Mouse (Mus musculus): ENCODE results near the gene Smim5.

Smim5 gene

GRCm38 (mm10) chr11:115894755-115895520 lies 4.8 kb upstream of the Smim5 start:
- peak; percentile 36 for DNase-seq (ENCODE audit: low spot score)

DNA sequence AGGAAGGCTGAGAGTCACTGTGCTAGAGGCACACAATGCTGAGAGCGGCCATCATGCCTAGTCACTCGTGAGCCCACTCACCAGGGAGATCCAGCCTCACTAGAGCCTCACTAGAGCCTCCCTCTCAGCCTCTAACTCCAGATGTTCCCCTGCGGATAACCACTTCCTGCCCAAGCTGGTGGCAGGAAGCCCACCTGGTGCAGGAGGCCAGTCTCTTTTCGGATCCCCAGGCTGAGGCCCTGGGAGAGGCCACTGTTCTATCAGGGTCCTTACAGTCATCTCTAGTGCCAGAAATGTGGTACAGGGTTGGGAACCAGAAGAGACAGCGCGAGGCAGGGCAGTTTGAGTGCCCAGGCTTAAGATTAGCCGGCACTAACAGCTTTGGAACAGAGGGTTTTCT lies 1.3 kb upstream of the Smim5 start:
- DNase-seq (ENCODE audit: low spot score) = no peak

GRCm38 (mm10) chr11:115898886-115899285 lies 880 bp upstream of the Smim5 start:
- peak; percentile 72 for DNase-seq (ENCODE audit: low spot score)

- peak; percentile 88 for DNase-seq (ENCODE audit: low spot score)
Measured at GRCm38 (mm10) chr11:115900561-115901337, 983 bp downstream of the Smim5 start.

DNA sequence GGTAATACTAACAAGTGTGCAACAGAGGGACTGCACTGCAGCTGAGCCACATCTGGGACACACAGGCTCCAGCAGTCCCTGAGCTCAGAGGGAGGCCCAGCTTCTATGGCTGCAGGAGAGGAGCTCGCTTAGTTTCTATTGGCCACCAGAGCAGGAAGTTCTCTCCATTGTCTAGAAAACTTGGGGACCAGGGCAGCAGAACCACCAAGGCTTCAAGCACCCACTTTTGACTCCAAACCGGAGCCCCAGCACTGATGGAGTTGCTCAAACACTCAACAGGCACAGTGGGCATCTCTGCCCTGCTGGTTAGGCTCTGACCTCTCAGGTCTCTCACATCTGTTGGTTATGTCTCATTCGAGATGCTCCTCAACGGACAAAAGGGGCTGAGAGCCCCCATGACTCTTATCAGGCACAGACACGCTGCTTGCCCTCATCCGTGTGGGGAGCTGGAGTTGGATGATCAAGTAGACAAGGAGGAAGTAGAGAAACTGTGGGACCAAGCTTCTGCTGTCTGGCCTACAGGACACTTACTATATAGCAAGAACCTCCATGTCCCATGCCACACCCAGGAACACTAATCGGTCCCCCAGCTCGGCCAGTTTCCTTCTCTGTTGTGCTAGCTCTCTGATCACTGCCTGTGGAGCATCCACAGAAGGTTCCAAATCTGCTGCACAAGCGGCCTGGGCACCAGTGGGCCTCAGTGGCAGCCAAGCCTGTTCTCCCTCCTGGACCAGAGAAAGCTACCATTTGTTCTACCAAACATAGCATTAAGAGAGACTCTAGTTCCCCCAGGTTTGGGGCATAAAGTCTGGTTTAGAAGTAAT lies 1.8 kb downstream of the Smim5 start:
- no peak for DNase-seq (ENCODE audit: low spot score)

DNA sequence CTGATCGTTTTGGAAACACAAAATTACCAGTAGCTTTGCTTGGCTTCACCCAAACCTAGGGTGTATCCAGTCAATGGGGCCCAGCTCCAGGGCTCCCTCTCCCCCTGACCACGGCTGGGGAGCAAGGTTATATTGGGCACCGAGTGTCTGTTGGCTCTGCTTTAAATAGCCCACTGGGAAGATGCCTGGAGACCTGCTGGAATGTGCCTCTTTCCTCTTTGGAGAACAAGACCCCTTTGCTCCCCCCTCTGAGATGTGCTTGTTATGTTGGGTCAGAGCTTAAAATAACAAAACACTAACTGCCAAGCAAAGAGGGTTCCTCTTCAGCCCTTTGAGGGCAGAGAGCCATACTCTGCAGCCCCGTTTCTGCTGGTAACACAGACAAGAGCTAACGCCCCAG lies 2.4 kb downstream of the Smim5 start:
- peak; percentile 39 for DNase-seq (ENCODE audit: low spot score)

DNA sequence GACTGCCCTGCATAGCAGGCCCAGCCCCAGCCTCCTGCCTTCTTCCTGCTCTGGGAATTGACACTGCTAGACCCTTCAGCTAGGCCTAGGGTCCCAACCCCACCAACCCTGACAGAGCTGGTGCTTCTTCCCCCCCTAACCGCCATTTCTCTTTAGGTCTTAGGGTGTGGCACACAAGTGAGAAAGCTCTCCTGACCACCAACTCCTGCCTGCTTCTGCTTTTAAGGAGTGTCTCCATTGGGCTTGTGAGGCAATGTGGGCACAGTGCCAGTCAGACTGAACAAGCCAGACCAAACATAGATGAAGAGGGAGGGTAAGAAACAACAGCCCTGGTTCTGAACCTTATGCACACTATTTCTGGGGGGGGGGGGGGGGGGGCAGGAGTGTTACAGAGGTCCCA lies 3.1 kb downstream of the Smim5 start:
- peak; percentile 98 for DNase-seq (ENCODE audit: low spot score)

- DNase-seq (ENCODE audit: low spot score) = peak; percentile 90
Measured at GRCm38 (mm10) chr11:115903384-115904230, 3.8 kb downstream of the Smim5 start.

- DNase-seq (ENCODE audit: low spot score) = no peak
Measured at GRCm38 (mm10) chr11:115904231-115904955, 4.6 kb downstream of the Smim5 start.

DNA sequence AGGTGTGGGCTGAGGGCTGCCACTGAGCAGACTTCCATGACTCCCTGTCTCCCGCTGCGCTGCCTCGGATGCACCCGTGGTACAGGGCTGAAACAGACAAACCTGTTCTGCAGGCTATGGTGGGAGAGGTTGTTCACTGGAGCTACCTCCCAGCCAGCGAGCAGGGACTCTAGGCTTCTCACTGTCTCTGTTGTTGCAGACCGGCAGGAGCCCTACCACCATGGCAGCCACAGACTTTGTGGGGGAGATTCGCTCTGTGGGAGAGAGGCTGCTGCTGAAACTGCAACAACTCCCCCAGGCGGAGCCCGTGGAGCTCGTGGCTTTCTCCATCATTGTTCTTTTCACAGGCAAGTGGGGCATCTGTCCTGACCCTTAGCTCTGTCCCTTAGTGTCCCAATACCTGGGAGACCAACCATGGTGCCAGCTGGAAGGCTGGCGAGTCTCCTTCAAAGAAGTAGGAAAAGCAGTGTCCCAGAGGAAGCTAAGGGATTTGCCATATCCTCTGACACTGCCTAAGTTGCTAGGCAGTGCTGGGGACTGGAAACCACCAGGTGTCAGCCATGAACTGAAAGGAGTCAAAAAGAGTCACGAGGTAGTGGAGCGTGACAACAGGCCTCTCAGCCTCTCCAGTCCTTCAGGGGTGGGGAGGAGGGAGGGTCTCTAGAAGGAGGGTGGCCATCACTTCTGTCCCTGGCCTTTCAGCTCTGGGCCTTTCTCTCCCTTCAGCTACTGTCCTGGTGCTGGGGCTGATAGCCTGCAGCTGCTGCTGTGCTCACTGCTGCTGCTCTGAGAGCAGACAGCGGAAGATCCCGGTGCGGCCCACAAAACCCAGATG lies 5.4 kb downstream of the Smim5 start:
- no peak for DNase-seq (ENCODE audit: low spot score)

DNA sequence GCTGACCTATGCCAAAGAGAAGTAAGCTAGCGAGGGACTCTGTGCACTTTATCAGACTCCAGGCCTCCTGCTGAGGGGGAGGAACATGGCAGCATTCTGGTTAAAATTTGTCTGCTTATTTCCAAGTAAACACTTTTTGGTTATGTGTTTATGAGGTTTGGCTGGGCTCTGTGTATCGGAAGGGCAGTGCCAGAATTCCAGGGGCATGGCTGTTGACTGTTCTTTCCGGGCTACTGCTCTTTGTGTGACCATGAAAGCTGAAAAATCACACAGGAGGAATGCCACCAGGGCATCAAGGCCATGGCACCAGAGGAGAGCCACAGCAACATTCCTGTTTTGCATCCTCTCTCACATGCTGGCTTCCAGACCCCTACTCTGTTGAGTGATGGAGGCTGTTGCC lies 6.3 kb downstream of the Smim5 start:
- no peak for DNase-seq (ENCODE audit: low spot score)

- DNase-seq (ENCODE audit: low spot score) = no peak
Measured at GRCm38 (mm10) chr11:115906521-115906920, 6.8 kb downstream of the Smim5 start.

- DNase-seq (ENCODE audit: low spot score) = no peak
Measured at GRCm38 (mm10) chr11:115911134-115911561, 11.4 kb downstream of the Smim5 start.

- no peak for DNase-seq (ENCODE audit: low spot score)
Measured at GRCm38 (mm10) chr11:115911632-115912376, 12.0 kb downstream of the Smim5 start, which contains the start of gene Smim6. Gene Smim6, plus strand, starts transcription at chr11:115912017.

GRCm38 (mm10) chr11:115916579-115916978 lies 16.8 kb downstream of the Smim5 start:
- DNase-seq (ENCODE audit: low spot score) = no peak

- no peak for DNase-seq (ENCODE audit: low spot score)
Measured at GRCm38 (mm10) chr11:115918637-115919036, 18.9 kb downstream of the Smim5 start.

GRCm38 (mm10) chr11:115919073-115919472 lies 19.3 kb downstream of the Smim5 start:
- no peak for DNase-seq (ENCODE audit: low spot score)

GRCm38 (mm10) chr11:115920110-115920818 lies 20.5 kb downstream of the Smim5 start:
- DNase-seq (ENCODE audit: low spot score) = peak; percentile 78

Measured in adipocyte (in vitro differentiated cells).